Mouse (Mus musculus) small intestine, adult 2 months (tissue): ENCODE measurements around the gene Acox2.
A peak's percentile ranks its signal among the peaks of the same experiment; 100 is the strongest.

Source experiments
- CTCF ChIP-seq: fragments of 200-500 bp; IDR thresholded peaks from 2 replicates; pipeline ENCODE4 v1.5.1; 2012; ENCODE audit warnings: low read depth, mild to moderate bottlenecking, control low read depth, inconsistent platforms, low read length, moderate library complexity, mixed read lengths; ENCODE audit not compliant: insufficient replicate concordance, insufficient read length; ENCODE audit errors: extremely low read depth
- POLR2A ChIP-seq: fragments of 200-500 bp; IDR thresholded peaks from 2 replicates; pipeline ENCODE4 v1.6.1; 2012; ENCODE audit warnings: low read depth, mild to moderate bottlenecking, control low read depth, inconsistent platforms, low read length, moderate library complexity

DNA sequence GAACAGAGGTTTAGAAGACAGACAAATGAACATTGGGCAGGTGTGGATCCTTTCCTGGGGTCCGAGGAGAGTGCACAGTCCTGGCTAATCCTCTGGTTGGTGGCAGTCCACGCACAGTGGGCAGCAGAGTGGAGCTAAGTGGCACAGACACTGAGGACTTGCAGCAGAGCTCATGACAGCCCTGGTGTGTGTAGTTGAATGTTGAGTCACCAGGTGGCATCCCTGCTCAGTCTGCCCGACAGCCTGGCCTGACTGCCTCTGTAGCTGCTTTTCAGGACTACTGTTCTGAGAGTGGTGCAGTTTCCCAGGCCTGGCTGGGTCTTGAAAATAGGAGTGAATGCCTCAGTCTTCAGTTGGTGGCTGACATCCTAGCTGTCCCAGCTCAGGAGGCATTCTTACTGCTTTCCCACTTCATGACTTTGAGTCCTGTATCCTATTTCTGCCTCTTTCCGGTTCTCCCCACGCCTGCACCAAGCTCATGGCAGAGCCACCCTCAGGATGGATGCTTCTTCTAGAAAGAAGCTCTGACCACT is 16.7 kb downstream of the Acox2 start:
- TF ChIP-seq CTCF (peak; percentile 50; the same call in 1 of the 2 replicates), POLR2A (no peak)
